Mouse (Mus musculus): ENCODE data around the gene Rab26.

DNA sequence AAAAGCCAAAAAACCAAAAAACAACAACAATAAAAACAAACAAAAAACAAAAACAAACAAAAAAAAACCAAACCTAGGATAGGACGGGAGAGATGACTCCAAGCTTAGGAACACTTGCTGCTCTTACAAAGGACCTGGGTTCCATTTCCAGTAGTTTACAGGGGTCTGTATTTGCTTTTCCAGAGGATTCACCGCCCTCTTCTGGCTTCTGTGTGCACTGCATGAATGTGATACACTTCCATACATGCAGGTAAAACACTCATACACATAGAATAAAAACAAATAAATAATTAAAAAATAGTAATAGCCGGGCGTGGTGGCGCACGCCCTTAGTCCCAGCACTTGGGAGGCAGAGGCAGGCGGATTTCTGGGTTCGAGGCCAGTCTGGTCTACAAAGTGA, 4.9 kb upstream of the Rab26 start:
- no peak for TF ChIP-seq EP300 (IDR thresholded peaks at IDR 0.05)
- peak; percentile 70 for TF ChIP-seq CTCF (IDR thresholded peaks at IDR 0.05)
